Mouse (Mus musculus) small intestine, adult 2 months (tissue): ENCODE results near the gene Crnkl1. TPM values are rescaled to one million over a fixed set of nuclear protein-coding genes. Genes with fewer than 3 reads are reported as not detected.

ENCODE experiments used
- H3K27ac ChIP-seq: fragments of 200-500 bp; 2 replicates; pipeline ENCODE4 v1.5.1; 2012; ENCODE audit warnings: low read depth, low read length, control low read depth, inconsistent platforms; ENCODE audit not compliant: insufficient read depth
- H3K27me3 ChIP-seq: fragments of 200-500 bp; 2 replicates; pipeline ENCODE4 v1.6.1; 2012; ENCODE audit warnings: mild to moderate bottlenecking, moderate library complexity, low read length, inconsistent platforms; ENCODE audit not compliant: control insufficient read depth, insufficient read depth
- H3K36me3 ChIP-seq: fragments of 200-500 bp; 2 replicates; pipeline ENCODE4 v1.6.1; 2012; ENCODE audit warnings: mild to moderate bottlenecking, low read length, control low read depth, inconsistent platforms; ENCODE audit not compliant: control insufficient read depth, insufficient read depth
- H3K4me1 ChIP-seq: fragments of 200-500 bp; 2 replicates; pipeline ENCODE4 v1.6.1; 2012; ENCODE audit warnings: low read length, inconsistent platforms, mixed read lengths; ENCODE audit not compliant: control insufficient read depth, insufficient read depth, insufficient read length
- H3K4me3 ChIP-seq: fragments of 200-500 bp; 2 replicates; pipeline ENCODE4 v1.5.1; 2012; ENCODE audit warnings: low read depth, mild to moderate bottlenecking, control low read depth, inconsistent platforms, low read length, moderate library complexity
- CTCF ChIP-seq: fragments of 200-500 bp; IDR thresholded peaks from 2 replicates; pipeline ENCODE4 v1.5.1; 2012; ENCODE audit warnings: low read depth, mild to moderate bottlenecking, control low read depth, inconsistent platforms, low read length, moderate library complexity, mixed read lengths; ENCODE audit not compliant: insufficient replicate concordance, insufficient read length; ENCODE audit errors: extremely low read depth
- POLR2A ChIP-seq: fragments of 200-500 bp; IDR thresholded peaks from 2 replicates; pipeline ENCODE4 v1.6.1; 2012; ENCODE audit warnings: low read depth, mild to moderate bottlenecking, control low read depth, inconsistent platforms, low read length, moderate library complexity
- WGBS: fragments of 180-500 bp; shearing (Covaris S2); methylation state at CpG from one replicate; pipeline ENCODE4 v1.1.7; 2018; 5-methylcytosine and 5-hydroxymethylcytosine counted together
- polyA plus RNA-seq: library from polyadenylated mRNA; depleted of rRNA; stranded (reverse); fragments of >200 nt; gene quantifications from 2 replicates; pipeline ENCODE4 v1.2.3, GENCODE M21; 2012; rRNA removed

The Crnkl1 gene
- 3.2 and 5.2 TPM in 2 replicates for polyA plus RNA-seq

- Histone ChIP-seq H3K27me3 (no peaks in the 10 kb centered on the region; the same call in 1 of the 2 replicates), H3K27ac (0 out of 2 replicates have a peak within 1 kb of the TSS, but pooled peaks have one; percentile 18), H3K4me3 (peak within 1 kb of the TSS; percentile 96), H3K36me3 (peaks cover 9% of the 10 kb centered on the region), H3K4me1 (peaks cover 3% of the 10 kb centered on the region; the same call in 1 of the 2 replicates)
- TF ChIP-seq POLR2A (peak; percentile 66), CTCF (no peak)
- WGBS: under 1% methylated on average over 61 of the region's 61 CpGs
These were observed at the start of gene Crnkl1, which contains the start of gene Cfap61 for GRCm38 (mm10) chr2:145934339-145935231. Crnkl1 (minus strand) TSS chr2:145935014. Cfap61 (plus strand) TSS chr2:145934784.

GRCm38 (mm10) chr2:145982317-145983045 is 47.7 kb upstream of the Crnkl1 start:
- Histone ChIP-seq H3K27ac (no peak overlapping the region), H3K4me3 (no peak overlapping the region), H3K27me3 (no peaks in the 10 kb centered on the region), H3K36me3 (no peaks in the 10 kb centered on the region), H3K4me1 (no peaks in the 10 kb centered on the region)
- 76% methylated on average over 9 of the region's 9 CpGs for WGBS
- TF ChIP-seq CTCF (no peak), POLR2A (no peak)

GRCm38 (mm10) chr2:145981699-145982112 is 46.9 kb upstream of the Crnkl1 start:
- TF ChIP-seq POLR2A (no peak), CTCF (no peak)
- Histone ChIP-seq H3K4me1 (no peaks in the 10 kb centered on the region), H3K4me3 (no peak overlapping the region), H3K27me3 (no peaks in the 10 kb centered on the region), H3K36me3 (no peaks in the 10 kb centered on the region), H3K27ac (no peak overlapping the region)
- 72% methylated on average over 6 of the region's 6 CpGs for WGBS

DNA sequence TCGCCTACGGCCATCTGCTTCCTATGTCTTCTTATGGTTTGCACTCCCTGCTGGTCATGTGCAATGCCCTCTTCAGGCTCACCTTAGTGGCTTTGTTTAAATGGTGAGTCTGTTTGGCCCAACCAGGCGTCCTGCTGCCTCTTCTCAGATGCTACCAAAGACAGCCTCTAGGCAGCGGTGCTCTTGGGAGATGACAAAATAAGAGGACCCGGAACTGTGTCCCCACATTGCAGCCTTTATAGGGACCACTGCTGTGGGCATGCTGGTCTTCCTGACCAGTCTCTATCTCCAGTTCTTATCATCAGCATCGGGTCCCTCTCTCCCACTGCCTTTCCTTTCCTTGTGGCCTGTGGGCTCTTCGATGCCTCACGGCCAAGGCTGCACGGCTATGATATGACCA is 46.1 kb upstream of the Crnkl1 start:
- WGBS: 85% methylated on average over 9 of the region's 9 CpGs
- no peaks in the 10 kb centered on the region for H3K27me3 ChIP-seq

GRCm38 (mm10) chr2:145979616-145980015 is 44.8 kb upstream of the Crnkl1 start:
- TF ChIP-seq CTCF (no peak), POLR2A (no peak)
- H3K27me3 ChIP-seq: no peaks in the 10 kb centered on the region
- WGBS: 81% methylated on average over 4 of the region's 4 CpGs
- no peaks in the 10 kb centered on the region for H3K36me3 ChIP-seq
- H3K4me1 ChIP-seq: no peaks in the 10 kb centered on the region
- H3K27ac ChIP-seq: no peak overlapping the region
- H3K4me3 ChIP-seq: no peak overlapping the region

More for the DNA sequence above, 46.1 kb upstream of the Crnkl1 start:
- no peak overlapping the region for H3K4me3 ChIP-seq
- H3K36me3 ChIP-seq: no peaks in the 10 kb centered on the region
- TF ChIP-seq CTCF: no peak
- TF ChIP-seq POLR2A: no peak
- no peak overlapping the region for H3K27ac ChIP-seq
- no peaks in the 10 kb centered on the region for H3K4me1 ChIP-seq

DNA sequence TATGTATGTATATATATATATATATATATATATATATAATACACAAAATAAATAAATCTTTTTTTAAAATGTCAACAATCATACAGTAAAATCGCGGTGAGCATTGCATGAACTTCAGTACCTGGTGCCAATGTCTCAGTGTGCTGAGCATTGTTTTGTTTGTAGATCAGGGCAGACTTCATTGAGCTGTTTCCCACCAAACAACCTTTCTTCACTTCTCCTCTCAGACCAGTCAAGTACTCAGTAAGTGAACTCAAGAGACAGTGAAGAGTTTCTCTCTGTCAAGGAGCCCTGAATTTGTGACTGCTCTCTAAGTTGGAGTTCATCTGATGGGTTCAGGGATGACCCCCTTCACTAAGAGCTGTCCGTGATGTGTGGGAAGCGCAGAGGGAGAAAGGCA is 37.8 kb upstream of the Crnkl1 start:
- no peak overlapping the region for H3K4me3 ChIP-seq
- 88% methylated on average over 4 of the region's 4 CpGs for WGBS
- H3K36me3 ChIP-seq: no peaks in the 10 kb centered on the region
- H3K27me3 ChIP-seq: no peaks in the 10 kb centered on the region
- no peak overlapping the region for H3K27ac ChIP-seq
- TF ChIP-seq POLR2A (no peak), CTCF (no peak)
- H3K4me1 ChIP-seq: no peaks in the 10 kb centered on the region
